Mouse (Mus musculus) gastrocnemius, adult 8-10 months (tissue): Measurements from ENCODE around the gene Chka. TPM values are rescaled to one million over a fixed set of nuclear protein-coding genes. Genes with fewer than 3 reads are reported as not detected.

Experiments used
- DNase-seq, 2 experiments: peaks; one replicate each; pipeline ENCODE4 v3.0.0; 2022; ENCODE audit warnings: low spot score in 2 of 2
- total RNA-seq, 4 experiments: library from RNA; stranded (reverse); gene quantifications; 2 replicates each; pipeline ENCODE4 v1.2.4; 2022

Gene Chka
- total RNA-seq, 4 experiments from 2014 or later = 0.97 to 1.6 (median 1.2) TPM

DNA sequence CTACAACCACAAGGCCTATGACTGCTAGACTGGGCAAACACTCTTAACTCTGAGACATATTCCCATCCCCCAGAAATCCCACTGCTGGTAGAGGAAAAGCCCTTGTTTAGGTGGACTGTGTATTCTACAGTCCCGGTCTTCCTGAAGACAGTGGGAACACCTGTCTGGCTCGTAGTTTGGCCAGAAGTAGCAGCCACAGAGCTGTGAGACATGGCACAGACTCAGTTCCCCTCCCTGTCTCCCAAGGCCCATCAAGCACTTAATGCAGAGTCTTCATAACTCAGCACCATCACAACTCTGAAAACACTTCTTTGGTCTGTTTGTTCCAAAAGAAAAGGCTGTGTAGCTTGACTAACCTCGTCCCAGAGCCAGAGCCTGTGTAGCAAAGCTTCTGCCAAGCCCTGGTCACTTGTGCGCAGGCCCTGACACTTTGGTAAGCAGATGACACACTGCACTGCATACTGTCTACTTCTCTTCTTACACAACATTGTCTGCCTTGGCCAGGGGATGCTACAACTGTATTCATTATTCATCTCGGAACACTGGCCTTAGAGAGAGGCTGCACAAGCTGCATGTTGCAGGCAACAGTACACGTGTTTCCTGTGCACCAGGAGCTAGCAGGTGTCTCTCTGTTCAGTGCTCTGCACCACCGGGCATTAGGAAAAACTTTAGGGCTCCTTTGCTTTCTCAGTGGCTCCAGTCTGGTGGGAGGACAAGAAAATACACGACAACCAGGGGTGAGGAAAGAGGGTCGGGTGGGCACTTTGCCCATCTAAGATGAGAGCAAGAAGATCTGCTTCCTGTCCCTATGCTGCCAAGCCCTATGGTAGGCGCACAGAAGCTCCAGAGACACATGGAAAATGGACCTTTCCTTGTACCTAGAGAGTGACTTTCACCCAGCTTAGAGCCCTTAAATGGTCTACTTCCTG, 4.6 kb upstream of the Chka start:
- no peak for DNase-seq

DNA sequence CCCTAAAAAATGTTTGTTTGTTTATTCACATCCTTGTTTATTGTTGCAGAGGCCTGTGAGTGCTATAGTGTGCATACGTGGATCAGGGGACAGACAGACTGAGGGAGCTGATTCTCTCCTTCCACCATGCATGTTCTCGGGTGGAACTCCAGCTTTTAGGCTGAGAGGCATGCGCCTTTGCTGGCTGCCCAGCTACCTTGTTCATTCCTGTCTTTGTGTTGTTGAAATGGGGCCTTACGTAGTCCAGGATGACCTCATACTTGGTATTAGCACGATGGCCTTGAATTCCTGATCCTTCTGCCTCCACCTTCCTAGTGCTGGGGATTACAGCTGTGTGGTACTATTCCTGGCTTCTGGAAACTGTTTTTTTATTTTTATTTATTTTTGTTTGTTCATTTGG, 3.9 kb upstream of the Chka start:
- no peak for DNase-seq

DNA sequence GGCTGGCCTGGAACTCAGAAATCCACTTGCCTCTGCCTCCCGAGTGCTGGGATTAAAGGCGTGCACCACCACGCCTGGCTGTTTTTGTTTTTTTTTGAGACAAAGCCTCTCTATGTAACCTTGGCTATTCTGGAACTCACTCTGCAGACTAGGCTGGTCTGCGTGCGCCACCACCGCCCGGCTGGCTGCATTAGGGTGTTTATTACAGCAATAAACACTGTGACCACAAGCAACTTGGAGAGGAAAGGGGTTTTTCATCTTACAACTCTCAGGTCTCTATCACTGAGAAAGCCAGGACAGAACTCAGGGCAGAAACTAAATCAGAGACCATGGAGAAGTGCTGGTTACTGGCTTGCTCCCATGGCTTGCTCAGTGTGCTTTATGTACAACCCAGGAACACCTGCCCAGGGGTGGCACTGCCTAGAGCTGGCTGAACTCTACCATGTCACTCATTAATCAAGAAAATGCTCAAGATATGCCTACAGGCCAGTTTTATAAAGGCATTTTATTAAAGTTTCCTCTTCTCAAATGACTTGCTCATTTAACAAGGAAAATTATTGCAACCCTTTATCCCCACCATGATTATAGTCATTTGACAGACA, 3.3 kb upstream of the Chka start:
- DNase-seq = no peak

DNA sequence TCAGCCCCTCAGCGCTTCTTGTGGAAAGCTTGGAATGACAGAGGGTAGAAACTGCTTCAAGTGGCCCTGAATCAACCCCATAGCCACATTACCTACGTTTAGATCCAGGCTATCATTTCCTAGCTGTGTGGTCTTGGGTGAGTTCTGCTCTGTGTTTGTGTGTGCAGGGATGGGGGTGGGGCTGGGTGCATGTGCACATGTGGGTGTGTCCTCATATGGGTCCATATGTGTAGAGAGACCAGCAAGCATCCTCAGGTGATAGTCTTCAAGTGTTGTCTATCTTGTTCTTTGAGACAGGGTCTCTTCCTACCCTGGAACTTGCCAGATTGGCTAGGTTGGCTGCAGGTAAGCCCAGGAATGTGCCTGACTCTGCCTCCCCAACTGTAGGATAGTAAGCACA, 2.3 kb upstream of the Chka start:
- no peak for DNase-seq

DNA sequence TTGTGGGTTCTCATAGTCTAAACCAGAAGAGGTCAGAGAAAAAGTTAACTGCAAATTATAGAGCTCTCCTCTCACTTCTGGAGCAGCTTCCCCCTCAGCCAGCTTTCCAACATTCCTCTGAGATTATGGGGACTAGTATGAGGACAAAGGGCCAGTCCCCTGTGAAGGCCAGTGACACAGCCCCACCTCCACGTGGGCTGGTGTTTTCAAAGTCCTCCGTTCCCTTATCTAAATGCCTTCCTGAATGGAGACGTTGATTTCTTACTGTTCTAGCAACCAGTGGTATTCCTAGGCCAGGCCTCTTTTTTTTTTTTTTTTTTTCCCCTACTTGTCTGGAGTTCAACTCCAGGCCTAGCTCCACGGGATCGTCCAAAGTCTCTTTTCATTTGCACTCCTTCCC, 1.5 kb upstream of the Chka start:
- no peak for DNase-seq

DNA sequence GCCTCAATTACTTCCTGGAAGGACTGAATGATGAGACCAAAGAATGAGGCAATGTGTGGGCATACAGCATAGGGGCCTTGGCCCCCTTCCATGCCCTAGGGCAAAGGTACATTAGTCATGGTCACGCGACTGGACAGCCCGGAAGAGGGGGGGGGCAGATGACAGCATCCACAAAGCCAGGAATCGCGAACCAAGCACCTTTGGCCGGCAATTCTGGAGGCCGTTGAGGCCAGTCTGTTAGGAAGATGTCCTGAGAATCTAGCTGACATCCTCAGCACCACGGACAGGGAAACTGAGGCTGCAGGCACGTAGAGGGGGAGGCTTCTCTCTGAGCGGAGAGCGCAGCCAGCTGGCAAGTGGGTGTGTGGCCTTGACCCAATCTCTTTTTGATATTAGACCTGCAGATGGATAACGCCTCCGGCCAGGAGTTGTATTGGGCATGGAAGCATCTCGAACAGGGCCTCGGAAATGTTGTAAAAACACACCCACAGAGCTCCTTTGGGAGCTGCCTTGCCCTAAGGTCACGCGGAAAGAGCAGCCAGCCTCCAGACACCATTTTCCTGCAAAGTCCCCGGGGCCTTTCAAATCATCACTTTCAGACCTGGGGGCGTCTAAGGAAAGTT, 615 bp upstream of the Chka start:
- DNase-seq = no peak

DNA sequence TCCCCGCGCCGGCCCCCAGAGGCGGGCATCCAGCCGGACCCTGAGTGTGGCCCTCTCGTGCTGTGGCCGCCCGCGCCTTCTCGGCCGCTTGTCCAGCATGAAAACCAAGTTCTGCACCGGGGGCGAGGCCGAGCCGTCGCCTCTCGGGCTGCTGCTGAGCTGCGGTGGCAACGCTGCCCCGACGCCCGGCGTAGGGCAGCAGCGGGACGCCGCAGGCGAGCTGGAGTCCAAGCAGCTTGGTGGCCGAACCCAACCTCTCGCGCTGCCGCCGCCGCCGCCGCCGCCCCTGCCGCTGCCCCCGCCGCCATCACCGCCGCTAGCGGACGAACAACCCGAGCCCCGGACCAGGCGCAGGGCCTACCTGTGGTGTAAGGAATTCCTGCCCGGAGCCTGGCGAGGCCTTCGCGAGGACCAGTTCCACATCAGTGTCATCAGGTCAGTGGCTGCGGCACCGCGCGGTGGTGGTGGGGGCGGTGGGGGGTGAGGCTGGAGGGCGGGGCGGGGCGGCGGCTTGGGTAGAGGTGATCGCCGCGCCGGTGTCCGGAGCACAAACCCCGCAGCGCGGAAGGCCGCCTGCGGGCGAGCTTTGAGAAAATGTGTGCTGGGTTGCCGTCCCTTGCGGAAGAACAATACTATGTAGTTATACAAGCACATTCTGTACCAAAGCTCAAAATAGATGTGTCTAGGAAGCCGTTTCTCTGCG, 557 bp downstream of the Chka start:
- no peak for DNase-seq

DNA sequence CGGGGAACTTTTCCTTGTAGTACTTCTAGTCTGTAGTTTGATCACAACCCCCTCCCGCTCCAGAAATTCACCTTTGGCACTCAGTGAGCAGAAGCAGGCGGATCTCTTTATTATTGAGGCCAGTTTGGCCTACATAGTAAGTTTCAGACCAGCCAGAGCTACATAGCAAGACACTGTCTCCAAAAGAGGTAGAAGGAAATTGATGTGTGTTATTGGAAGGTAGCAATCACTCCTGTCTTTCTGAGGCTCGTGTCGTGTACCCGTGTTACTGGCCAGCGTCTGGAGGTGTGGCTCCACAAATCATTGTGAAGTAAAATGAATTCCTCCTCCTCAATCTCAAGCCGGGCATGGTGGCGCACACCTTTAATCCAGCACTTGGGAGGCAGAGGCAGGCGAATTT, 1.5 kb downstream of the Chka start:
- no peak for DNase-seq

DNA sequence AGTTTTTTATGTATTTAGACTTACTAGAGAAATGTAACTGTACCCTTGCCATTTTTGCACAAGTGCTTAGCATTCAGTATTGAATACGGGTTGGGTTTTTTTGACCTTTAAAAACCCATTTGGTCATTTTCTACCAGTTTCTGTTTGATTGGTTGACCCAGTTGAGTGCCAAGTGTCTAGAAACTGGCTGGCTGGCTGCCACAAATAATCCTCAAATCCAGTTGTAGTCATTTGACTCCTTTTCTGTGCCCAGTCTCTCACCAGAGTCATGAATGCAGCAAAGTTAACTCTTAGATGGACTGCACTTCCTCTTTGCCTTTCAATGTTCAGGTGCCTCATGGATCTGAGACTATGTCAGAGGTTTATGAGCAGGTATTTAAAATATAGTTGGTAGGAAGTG, 2.3 kb downstream of the Chka start:
- DNase-seq = no peak

DNA sequence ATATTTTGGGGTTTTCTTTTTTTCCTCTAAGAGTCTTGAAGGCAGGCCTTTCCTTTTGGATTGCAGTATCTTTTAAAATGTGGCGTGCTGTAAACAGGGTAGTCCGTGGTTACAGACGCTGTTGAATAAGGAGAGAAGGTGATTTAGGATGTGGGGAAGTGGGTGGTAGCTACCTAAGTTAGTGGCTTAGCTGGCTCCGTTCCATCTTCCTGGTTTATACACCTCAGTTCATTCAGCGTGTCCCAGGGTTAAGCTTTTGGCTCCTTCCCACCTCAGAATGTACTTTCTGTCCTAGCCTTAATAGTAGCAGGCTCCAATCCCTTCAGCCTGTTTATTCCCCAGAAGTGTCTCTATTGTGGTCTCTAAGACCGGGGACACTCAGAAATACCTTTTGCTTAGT, 3.5 kb downstream of the Chka start:
- no peak for DNase-seq

DNA sequence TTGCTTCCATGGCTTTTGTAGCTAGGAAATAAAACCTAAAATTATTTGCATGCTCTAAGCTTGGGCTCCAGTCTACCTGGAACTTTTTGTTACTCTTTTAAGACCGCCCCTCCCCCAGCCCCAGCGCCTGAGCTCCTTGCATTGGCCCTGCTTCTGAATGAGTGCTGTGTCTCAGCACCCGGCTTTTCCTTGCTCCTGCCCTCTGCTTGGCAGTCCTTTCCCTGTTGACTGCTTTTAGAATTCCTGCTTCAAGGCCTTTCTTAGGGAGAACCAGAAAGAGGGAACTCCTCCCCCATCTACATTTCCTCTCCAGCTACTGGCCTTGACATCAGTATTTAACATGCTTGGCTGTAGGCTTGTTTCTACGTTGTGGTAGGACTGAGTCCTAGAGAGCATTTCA, 4.0 kb downstream of the Chka start:
- DNase-seq = no peak

DNA sequence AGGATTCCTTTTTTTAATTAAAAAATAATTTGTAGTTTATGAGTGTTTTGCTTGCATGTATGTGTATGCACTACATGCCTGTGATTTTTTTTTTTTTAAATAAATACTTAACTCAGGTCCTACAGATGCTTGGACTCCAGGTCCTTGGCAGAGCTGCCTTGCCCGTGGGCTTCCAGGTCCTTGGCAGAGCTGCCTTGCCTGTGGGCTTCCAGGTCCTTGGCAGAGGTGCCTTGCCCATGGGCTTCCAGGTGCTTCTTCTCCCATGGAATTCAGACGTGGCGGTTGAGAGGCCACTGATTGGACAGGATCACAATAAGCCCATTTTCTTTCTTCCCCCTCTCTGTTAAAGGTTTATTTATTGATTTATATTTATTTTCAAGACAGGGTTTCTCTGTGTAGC, 5.6 kb downstream of the Chka start:
- no peak for DNase-seq

DNA sequence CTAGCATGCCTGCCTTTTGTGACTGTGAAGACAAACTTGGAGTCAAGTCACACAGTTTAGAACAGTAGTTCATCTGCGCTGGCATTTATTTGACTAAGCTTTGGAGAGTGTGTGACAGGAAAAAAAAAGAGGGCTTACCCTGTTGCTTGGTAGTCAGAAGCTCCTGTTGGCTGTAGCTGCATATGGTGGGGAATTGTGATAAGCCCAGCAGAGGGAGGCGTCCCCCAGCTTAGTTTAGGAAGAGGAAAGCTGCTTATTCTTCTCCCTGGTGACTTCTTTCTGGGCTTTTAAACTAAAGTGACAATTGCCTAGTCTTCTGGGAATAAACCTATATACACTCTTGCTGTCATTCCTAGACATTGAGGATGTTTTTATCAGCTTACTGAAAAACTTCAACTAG, 11.1 kb downstream of the Chka start:
- DNase-seq = no peak

DNA sequence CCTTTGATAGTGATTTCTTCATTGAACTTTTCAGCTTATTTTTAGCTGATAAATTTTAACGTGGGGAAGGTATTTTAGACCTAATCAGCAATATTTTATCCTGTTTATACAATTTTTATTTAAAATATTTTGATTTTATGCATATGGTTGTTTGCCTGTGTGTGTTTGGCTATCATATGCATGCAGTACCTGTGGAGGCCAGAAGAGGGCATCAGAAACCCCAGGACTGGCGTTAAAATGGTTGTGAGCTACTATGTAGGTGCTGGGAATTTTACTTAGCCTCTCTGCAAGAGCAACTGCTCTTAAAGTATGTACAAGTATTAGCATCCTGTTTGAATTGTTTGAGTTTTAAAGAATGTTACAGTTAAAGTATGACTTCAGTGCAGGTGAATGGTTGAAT, 13.4 kb downstream of the Chka start:
- DNase-seq = no peak

DNA sequence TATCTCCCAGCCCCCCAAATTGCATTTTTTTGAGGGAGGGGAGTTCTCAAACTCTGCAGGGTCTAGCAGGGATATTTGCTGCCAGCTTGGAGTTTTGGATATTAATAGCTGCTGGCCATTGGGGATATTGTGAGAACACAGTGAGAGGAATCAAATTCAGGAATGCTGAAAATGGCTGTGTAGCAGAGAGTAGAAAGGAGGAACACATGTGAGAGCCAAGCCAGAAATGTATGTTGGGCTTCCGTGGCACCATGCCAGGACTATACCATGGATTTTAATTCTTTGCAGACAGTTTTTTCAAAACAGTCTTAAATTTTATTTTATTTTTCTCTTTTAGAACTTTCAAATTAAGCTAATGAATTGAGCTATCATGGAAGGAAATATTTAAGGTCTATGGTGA, 16.7 kb downstream of the Chka start:
- DNase-seq = no peak

DNA sequence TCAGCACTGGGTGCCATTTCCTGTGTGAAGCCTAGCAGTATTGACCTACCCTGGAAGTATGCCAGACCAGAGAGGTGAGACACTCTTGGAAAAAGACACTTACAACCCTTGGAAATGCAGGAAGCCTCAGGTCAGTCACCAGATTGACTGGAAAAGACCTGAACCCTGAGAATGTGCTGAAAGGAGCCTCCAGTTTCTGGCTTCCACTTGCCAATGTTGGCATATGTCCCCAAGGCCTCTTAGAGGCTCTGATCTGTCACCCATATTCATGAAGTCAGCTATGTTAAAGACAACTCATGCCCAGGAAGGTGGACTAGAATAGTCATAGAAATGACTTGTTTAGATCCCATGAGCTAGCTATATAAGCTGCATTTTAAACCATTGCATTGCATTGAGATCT, 19.9 kb downstream of the Chka start:
- no peak for DNase-seq

DNA sequence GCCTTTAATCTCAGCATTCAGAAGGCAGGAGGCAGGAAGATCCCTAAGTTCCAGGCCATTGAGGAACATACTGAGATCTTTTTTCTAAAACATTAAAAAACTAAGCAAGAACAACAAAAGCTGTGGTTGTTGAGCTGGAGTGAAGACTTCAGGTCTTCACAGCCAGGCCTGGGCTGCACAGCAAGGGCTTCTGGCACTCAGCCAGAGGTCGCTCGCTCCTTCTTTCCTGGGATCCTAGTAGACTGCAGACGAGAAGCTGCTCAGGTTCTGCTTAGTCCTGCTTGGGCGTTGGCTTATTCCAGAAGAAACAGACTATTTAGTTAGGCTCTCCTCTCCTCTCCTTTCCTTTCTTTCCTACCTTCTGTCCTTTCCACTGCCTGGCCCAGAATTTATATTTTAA, 20.8 kb downstream of the Chka start:
- DNase-seq = no peak

DNA sequence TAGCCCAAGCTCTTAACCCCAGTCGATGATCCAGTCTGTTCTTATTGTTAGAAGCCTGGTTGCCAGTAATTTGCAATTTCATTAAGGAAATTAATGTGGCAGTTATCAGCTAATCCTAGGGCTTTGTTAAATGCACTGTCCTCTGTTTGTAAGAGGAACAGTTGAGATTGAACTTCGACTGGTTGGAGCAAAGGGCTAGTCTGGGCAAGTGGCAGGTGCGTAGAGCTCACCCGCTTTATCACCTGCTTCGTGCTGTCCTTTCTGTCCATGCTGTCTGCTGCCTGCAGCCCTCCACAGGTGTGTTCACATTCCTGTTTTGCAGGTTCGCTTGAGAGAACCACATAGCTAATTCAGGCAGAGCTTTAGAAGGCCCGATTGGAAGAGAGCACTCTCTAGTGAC, 23.5 kb downstream of the Chka start:
- DNase-seq = no peak

DNA sequence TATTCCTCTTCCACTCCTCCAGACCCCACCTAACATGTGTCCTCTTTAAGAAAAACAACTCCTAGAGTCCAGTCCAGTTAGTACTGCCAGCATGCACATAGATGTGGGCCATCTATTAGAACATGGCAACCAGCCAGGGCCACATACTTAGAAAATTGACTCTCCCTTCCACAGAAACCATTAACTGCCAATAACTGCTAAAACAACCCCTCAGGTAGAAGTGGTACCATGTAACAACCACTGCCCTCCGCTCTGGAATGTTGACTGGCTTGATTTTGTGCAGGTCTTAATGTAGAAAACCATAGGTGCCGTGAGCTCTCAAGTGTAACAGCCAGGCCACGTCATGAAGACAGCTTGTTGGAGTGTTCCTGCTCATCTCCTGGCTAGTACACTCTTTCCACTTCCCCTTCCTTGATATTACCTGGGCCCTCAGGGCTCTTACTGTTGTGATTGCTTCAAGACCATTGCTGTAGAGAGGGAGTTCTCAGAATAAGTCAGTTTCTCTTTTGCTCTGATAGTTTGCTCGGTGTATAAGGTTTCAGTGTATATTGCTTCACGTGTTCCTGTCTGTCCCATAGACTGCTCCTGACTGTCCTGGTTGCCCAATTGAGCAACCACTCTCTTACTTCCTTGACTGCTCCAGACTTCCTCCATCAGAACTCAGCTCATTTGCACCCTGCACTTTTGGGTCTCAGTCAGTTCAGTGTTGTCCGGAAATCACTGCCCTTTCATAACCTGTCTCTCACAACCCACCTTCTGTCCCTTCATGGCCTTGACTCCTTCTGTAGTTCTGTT, 28.7 kb downstream of the Chka start:
- DNase-seq = no peak

DNA sequence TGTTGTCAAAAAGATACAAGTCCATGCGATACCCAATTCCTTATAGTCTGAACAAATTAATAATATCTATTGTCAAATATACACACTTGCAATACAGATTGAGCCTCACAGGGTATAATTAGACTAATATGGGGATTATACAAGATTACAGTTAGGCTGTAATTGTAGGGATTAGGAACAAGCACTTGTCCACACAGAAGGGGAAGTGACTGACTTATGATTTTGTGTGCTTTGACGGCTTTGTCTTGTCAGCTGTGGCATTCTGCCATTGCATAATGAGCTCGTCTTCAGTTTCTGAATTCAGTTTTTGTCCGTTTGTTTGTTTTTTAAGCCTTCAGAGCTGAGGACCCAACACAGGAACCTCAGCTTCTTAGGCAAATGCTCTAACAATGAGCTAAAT, 30.6 kb downstream of the Chka start:
- DNase-seq = no peak

DNA sequence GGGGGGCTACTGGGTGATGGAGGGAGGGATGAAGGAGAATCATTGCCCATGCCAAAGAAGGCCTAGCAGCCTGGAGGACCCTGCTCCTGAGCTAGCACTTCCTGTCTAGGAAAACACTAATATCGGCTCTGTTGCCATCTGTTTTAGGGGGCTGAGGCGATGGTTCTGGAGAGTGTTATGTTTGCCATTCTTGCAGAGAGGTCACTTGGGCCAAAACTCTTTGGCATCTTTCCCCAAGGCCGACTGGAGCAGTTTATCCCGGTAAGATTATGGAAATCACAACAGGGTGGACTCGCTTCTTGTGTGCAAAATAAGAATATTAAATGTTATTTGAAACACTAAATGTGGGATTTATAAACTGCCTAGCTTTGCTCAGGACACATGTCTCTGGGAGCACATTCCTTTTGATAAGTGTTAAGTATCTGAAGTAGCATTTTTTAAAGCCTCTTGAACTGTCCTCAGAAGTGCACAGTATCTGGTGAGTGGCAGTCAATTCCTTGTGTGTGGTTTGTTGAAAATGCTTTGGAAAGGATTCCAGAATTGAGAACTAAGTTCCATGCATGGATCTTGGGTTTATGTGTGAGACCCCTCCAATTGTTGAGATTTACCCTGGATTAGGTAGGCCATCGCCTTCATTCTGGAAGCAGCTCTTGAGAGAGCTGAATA, 32.9 kb downstream of the Chka start:
- DNase-seq = no peak
